Comparison of ENCODE assay signal across 19 mouse cellular contexts in genomic region chr3:68271881-68272280, GRCm38 (mm10).
DNase-seq lines count a peak whose midpoint lies in the region; ATAC-seq lines count a peak whose summit lies in the region.
"Had no signal": no experiment of that assay in that cellular context is flagged by ENCODE, and none has a peak within 500 bp of the region (broad histone marks: within the 10 kb centered on the region; RNA-seq: fewer than 3 reads in every experiment).

No protein-coding gene starts in this region.

- no peaks in the 10 kb centered on the region for H3K36me3 ChIP-seq in neural tube, embryonic 11.5 days (ENCODE audit: control insufficient read depth, insufficient read depth, low read length)
- H3K36me3 ChIP-seq in hindbrain, embryonic 14.5 days (replicated peaks; ENCODE audit: control insufficient read depth, insufficient read depth): no peaks in the 10 kb centered on the region
- no peaks in the 10 kb centered on the region for H3K36me3 ChIP-seq in intestine, embryonic 15.5 days
- H3K36me3 ChIP-seq: embryonic facial prominence, embryonic 13.5 days; heart, embryonic 10.5 days; limb, embryonic 15.5 days had no signal

- H3K9ac ChIP-seq in neural tube, embryonic 11.5 days (ENCODE audit: low read length): no peak overlapping the region
- H3K9ac ChIP-seq in hindbrain, embryonic 14.5 days: no peak overlapping the region
- H3K9ac ChIP-seq in intestine, embryonic 15.5 days: no peak overlapping the region
- H3K9ac ChIP-seq: embryonic facial prominence, embryonic 13.5 days; limb, embryonic 15.5 days; liver, postnatal 0 days had no signal

- no peaks in the 10 kb centered on the region for H3K9me3 ChIP-seq in neural tube, embryonic 11.5 days (ENCODE audit: control insufficient read depth, low read length)
- H3K9me3 ChIP-seq in hindbrain, embryonic 14.5 days (ENCODE audit: control insufficient read depth, low read length): no peaks in the 10 kb centered on the region
- H3K9me3 ChIP-seq in intestine, embryonic 15.5 days: no peaks in the 10 kb centered on the region
- H3K9me3 ChIP-seq: embryonic facial prominence, embryonic 13.5 days; heart, embryonic 10.5 days; limb, embryonic 15.5 days had no signal

- peaks cover 3% of the 10 kb centered on the region; the same call in 1 of the 2 replicates for H3K4me1 ChIP-seq in neural tube, embryonic 11.5 days (ENCODE audit: control insufficient read depth, insufficient read depth, low read length)
- H3K4me1 ChIP-seq in hindbrain, embryonic 14.5 days (replicated peaks; ENCODE audit: control insufficient read depth, insufficient read depth, low read length): peaks cover 10% of the 10 kb centered on the region; the same call in 1 of the 2 replicates
- no peaks in the 10 kb centered on the region for H3K4me1 ChIP-seq in intestine, embryonic 15.5 days (replicated peaks)
- H3K4me1 ChIP-seq: embryonic facial prominence, embryonic 13.5 days; heart, embryonic 10.5 days; limb, embryonic 15.5 days had no signal

- peak; percentile 68 for ATAC-seq in neural tube, embryonic 11.5 days (ENCODE audit: insufficient read depth, low FRiP score, low TSS enrichment)
- ATAC-seq in hindbrain, embryonic 14.5 days (ENCODE audit: low FRiP score): peak; percentile 57; the same call in 1 of the 2 replicates
- ATAC-seq in intestine, embryonic 15.5 days: no peak
- ATAC-seq: intestine, embryonic 16.5 days; liver, postnatal 0 days; Patski had no signal

- peak; percentile 5 for DNase-seq in adrenal gland, postnatal 14 days
- DNase-seq in adrenal gland, postnatal 36 days: no peak
- DNase-seq in neural tube, embryonic 11.5 days (ENCODE audit: low spot score): peak; percentile 42
- DNase-seq in neural tube, embryonic 10.5 days (ENCODE audit: extremely low spot score, low spot score): no peak
- no peak for DNase-seq in hindbrain, embryonic 14.5 days (ENCODE audit: low spot score)
- DNase-seq in MN1 (ENCODE audit: low spot score): no peak
- no peak for DNase-seq in gastrocnemius, postnatal 10 days
- DNase-seq: cerebellum, adult 8-10 months; gastrocnemius, postnatal 25 days; kidney, postnatal 10 days; liver, postnatal 0 days; right cerebral cortex, postnatal 4 days had no signal

- no peak overlapping the region for H3K4me2 ChIP-seq in neural tube, embryonic 11.5 days (ENCODE audit: low read depth)
- H3K4me2 ChIP-seq in hindbrain, embryonic 14.5 days (replicated peaks): no peak overlapping the region
- H3K4me2 ChIP-seq in intestine, embryonic 15.5 days (replicated peaks): no peak overlapping the region
- H3K4me2 ChIP-seq: embryonic facial prominence, embryonic 13.5 days; limb, embryonic 15.5 days had no signal

- H3K27ac ChIP-seq in neural tube, embryonic 11.5 days (ENCODE audit: low read depth, low read length): no peak overlapping the region
- no peak overlapping the region for H3K27ac ChIP-seq in hindbrain, embryonic 14.5 days
- H3K27ac ChIP-seq in intestine, embryonic 15.5 days: no peak overlapping the region
- H3K27ac ChIP-seq: embryonic facial prominence, embryonic 13.5 days; heart, embryonic 10.5 days; limb, embryonic 15.5 days; macrophage had no signal

- WGBS in neural tube, embryonic 11.5 days: 42% methylated on average over 3 of the region's 3 CpGs
- 40% methylated on average over 3 of the region's 3 CpGs for WGBS in hindbrain, embryonic 14.5 days
- 83% methylated on average over 3 of the region's 3 CpGs for WGBS in intestine, embryonic 15.5 days

- no peak overlapping the region for H3K4me3 ChIP-seq in neural tube, embryonic 11.5 days (ENCODE audit: low read depth, low read length)
- no peak overlapping the region for H3K4me3 ChIP-seq in hindbrain, embryonic 14.5 days (replicated peaks; ENCODE audit: low read length)
- no peak overlapping the region for H3K4me3 ChIP-seq in intestine, embryonic 15.5 days (replicated peaks)
- H3K4me3 ChIP-seq: embryonic facial prominence, embryonic 13.5 days; heart, embryonic 10.5 days; limb, embryonic 15.5 days had no signal

- no peaks in the 10 kb centered on the region for H3K27me3 ChIP-seq in neural tube, embryonic 11.5 days (ENCODE audit: control insufficient read depth, insufficient read depth, low read length)
- H3K27me3 ChIP-seq in hindbrain, embryonic 14.5 days (ENCODE audit: control insufficient read depth, insufficient read depth, low read length): no peaks in the 10 kb centered on the region
- no peaks in the 10 kb centered on the region for H3K27me3 ChIP-seq in intestine, embryonic 15.5 days (replicated peaks)
- H3K27me3 ChIP-seq: embryonic facial prominence, embryonic 13.5 days; limb, embryonic 15.5 days had no signal

Comparison
In these comparisons a context has a peak if more than half of its experiments do, and no peak if none do; other contexts are left out.
1. DNase-seq: peak in adrenal gland, postnatal 14 days (single experiment) and neural tube, embryonic 11.5 days (single experiment); none in adrenal gland, postnatal 36 days (0 of 2), neural tube, embryonic 10.5 days (single experiment), hindbrain, embryonic 14.5 days (single experiment), MN1 (single experiment) and gastrocnemius, postnatal 10 days (single experiment).